ENCODE assay signal across 15 mouse cellular contexts in the genomic region with DNA sequence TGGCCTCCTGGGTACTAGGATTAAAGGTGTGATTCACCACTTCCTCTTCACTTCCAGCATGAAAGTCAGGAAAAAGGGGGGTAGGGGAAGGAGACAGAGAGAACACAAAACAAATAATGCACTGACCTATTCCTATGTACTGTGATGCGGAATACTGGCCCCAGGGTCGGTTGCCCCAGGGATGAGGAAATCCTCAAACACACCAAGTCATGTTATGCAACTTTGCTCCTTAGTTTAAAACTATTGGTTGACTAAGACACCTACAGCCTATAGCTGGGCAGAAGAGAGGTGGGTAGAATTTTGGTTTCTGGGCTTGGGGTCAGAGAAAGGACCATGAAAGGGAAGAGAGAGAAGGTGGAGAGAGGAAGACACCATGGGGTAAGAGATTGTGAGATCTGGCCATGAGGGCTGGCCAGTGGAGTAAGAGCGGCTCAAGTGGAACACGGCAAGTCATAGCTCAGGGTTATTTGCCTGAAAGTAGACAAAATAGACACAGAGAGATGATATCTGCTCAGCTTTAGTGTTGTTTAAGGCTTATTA.
"Had no signal": no experiment of that assay in that cellular context is flagged by ENCODE, and none has a peak within 500 bp of the region (broad histone marks: within the 10 kb centered on the region; RNA-seq: fewer than 3 reads in every experiment).

No protein-coding gene starts in this region.

- H3K36me3 ChIP-seq: midbrain, embryonic 12.5 days had no signal

- H3K9me3 ChIP-seq: midbrain, embryonic 12.5 days; stomach, embryonic 15.5 days had no signal

- ATAC-seq: midbrain, embryonic 16.5 days had no signal

- H3K4me2 ChIP-seq: limb, embryonic 12.5 days; midbrain, embryonic 12.5 days; neural tube, embryonic 13.5 days; stomach, embryonic 15.5 days had no signal

- DNase-seq: kidney, adult 11 months; kidney, adult 9 months; kidney, postnatal 36 days; layer of hippocampus, adult 9-11 months; layer of hippocampus, postnatal 36 days; lung, adult 18-20 months; right cerebral cortex, postnatal 14 days; thymus, adult 2 months; thymus, postnatal 25 days had no signal

- H3K9ac ChIP-seq: limb, embryonic 12.5 days; midbrain, embryonic 12.5 days; neural tube, embryonic 13.5 days; stomach, embryonic 15.5 days had no signal

- H3K27me3 ChIP-seq: limb, embryonic 12.5 days; midbrain, embryonic 12.5 days; neural tube, embryonic 13.5 days; stomach, embryonic 15.5 days had no signal

- H3K27ac ChIP-seq: kidney, postnatal 0 days; limb, embryonic 12.5 days; midbrain, embryonic 12.5 days; neural tube, embryonic 13.5 days; stomach, embryonic 15.5 days had no signal

- H3K4me3 ChIP-seq: limb, embryonic 12.5 days; midbrain, embryonic 12.5 days; neural tube, embryonic 13.5 days; stomach, embryonic 15.5 days had no signal

- H3K4me1 ChIP-seq: limb, embryonic 12.5 days; midbrain, embryonic 12.5 days; neural tube, embryonic 13.5 days had no signal
